11 mouse cellular contexts compared by ENCODE assay signal in genomic region chr10:62804106-62804505, GRCm38 (mm10). TPM values are rescaled to one million over a fixed set of nuclear protein-coding genes. Genes with fewer than 3 reads are reported as not detected.
DNase-seq lines count a peak whose midpoint lies in the region; ATAC-seq and TF ChIP-seq lines count a peak whose summit lies in the region.
"Had no signal": no experiment of that assay in that cellular context is flagged by ENCODE, and none has a peak within 500 bp of the region (broad histone marks: within the 10 kb centered on the region; RNA-seq: fewer than 3 reads in every experiment).

No protein-coding gene starts in this region.

- H3K9me3 ChIP-seq in liver, postnatal 0 days (ENCODE audit: low read length): no peaks in the 10 kb centered on the region
- no peaks in the 10 kb centered on the region for H3K9me3 ChIP-seq in liver, embryonic 11.5 days (ENCODE audit: control insufficient read depth, low read length)
- no peaks in the 10 kb centered on the region for H3K9me3 ChIP-seq in MEL (replicated peaks; ENCODE audit: insufficient read depth, low read length)

- TF ChIP-seq EP300 in liver, postnatal 0 days (IDR thresholded peaks at IDR 0.05; ENCODE audit: low read depth): no peak
- no peak for TF ChIP-seq EP300 in MEL (IDR thresholded peaks at IDR 0.05; ENCODE audit: low read depth in 1 of 2, low read length in 2 of 2)

- WGBS in liver, postnatal 0 days (ENCODE audit: insufficient replicate concordance): 67% methylated on average over 2 of the region's 2 CpGs
- WGBS in liver, embryonic 11.5 days: 66% methylated on average over 2 of the region's 2 CpGs

- H3K36me3 ChIP-seq in liver, postnatal 0 days (replicated peaks; ENCODE audit: insufficient read depth, low read length): no peaks in the 10 kb centered on the region
- H3K36me3 ChIP-seq in liver, embryonic 11.5 days (ENCODE audit: control insufficient read depth, insufficient read depth, low read length): no peaks in the 10 kb centered on the region
- H3K36me3 ChIP-seq in MEL (ENCODE audit: control insufficient read depth in 1 of 2, insufficient read depth in 2 of 2, low read length in 2 of 2): no peaks in the 10 kb centered on the region; a peak in 1 of 4 replicates

- H3K79me2 ChIP-seq in MEL (ENCODE audit: control insufficient read depth, insufficient read depth, low read length, poor library complexity): no peaks in the 10 kb centered on the region

- no peak overlapping the region for H3K4me3 ChIP-seq in liver, postnatal 0 days (ENCODE audit: low read depth, low read length)
- H3K4me3 ChIP-seq in liver, embryonic 11.5 days (ENCODE audit: low read depth, low read length): no peak overlapping the region
- H3K4me3 ChIP-seq in MEL (ENCODE audit: control insufficient read depth in 1 of 2, insufficient read depth in 1 of 2, low read depth in 2 of 2, low read length in 2 of 2): no peak overlapping the region

- peak; percentile 59 for TF ChIP-seq CTCF in liver, postnatal 0 days (IDR thresholded peaks at IDR 0.05; ENCODE audit: low read depth)
- TF ChIP-seq CTCF in MEL (IDR thresholded peaks at IDR 0.05 in 2 of 3, conservative IDR thresholded peaks at IDR 0.05 in 1 of 3; ENCODE audit: control insufficient read depth in 1 of 3, insufficient read depth in 1 of 3, low read depth in 2 of 3, low read length in 3 of 3, poor library complexity in 1 of 3, severe bottlenecking in 1 of 3): peak; percentile 43 to 59 (median 51); a peak in 5 of 6 replicates

- no peak for ATAC-seq in CD4-positive, CD25-positive, alpha-beta regulatory T cell, adult 4 months
- ATAC-seq in liver, postnatal 0 days: no peak
- no peak for ATAC-seq in liver, embryonic 11.5 days (replicated peaks; ENCODE audit: low FRiP score)
- ATAC-seq in megakaryocyte, adult 5-6 weeks (ENCODE audit: poor library complexity, severe bottlenecking): peak; percentile 40; the same call in 1 of the 2 replicates

- H3K4me1 ChIP-seq in liver, postnatal 0 days (ENCODE audit: insufficient read depth): no peaks in the 10 kb centered on the region
- H3K4me1 ChIP-seq in liver, embryonic 11.5 days (replicated peaks; ENCODE audit: control insufficient read depth, insufficient read depth, low read length): no peaks in the 10 kb centered on the region
- H3K4me1 ChIP-seq in MEL (ENCODE audit: control insufficient read depth in 1 of 2, insufficient read depth in 2 of 2, low read length in 2 of 2): no peaks in the 10 kb centered on the region; a peak in 1 of 4 replicates

- no peak overlapping the region for H3K27ac ChIP-seq in liver, postnatal 0 days (ENCODE audit: low read depth)
- H3K27ac ChIP-seq in liver, embryonic 11.5 days (ENCODE audit: low read depth, low read length): no peak overlapping the region
- H3K27ac ChIP-seq in MEL (ENCODE audit: control insufficient read depth, low read depth, low read length): no peak overlapping the region

- no peak overlapping the region for H3K9ac ChIP-seq in liver, postnatal 0 days (replicated peaks)
- no peak overlapping the region for H3K9ac ChIP-seq in liver, embryonic 11.5 days (ENCODE audit: low read depth, low read length)
- H3K9ac ChIP-seq in MEL (ENCODE audit: control insufficient read depth, low read depth, low read length, poor library complexity, severe bottlenecking): no peak overlapping the region

- TF ChIP-seq POLR2A in MEL (IDR thresholded peaks at IDR 0.05; ENCODE audit: control insufficient read depth in 1 of 2, insufficient read depth in 1 of 2, low read depth in 1 of 2, low read length in 2 of 2, poor library complexity in 1 of 2): no peak

- peak; percentile 25 for TF ChIP-seq RAD21 in MEL (IDR thresholded peaks at IDR 0.05; ENCODE audit: low read depth, low read length)

- H3K27me3 ChIP-seq in liver, postnatal 0 days (ENCODE audit: insufficient read depth, low read length): no peaks in the 10 kb centered on the region
- H3K27me3 ChIP-seq in liver, embryonic 11.5 days (replicated peaks; ENCODE audit: control insufficient read depth, insufficient read depth, low read length): no peaks in the 10 kb centered on the region
- H3K27me3 ChIP-seq in MEL (ENCODE audit: control insufficient read depth in 1 of 2, insufficient read depth in 2 of 2, low read length in 2 of 2): peaks cover 3 to 5% of the 10 kb centered on the region in 2 experiments

- no peak overlapping the region for H3K4me2 ChIP-seq in liver, postnatal 0 days (ENCODE audit: low read depth, low read length)
- no peak overlapping the region for H3K4me2 ChIP-seq in liver, embryonic 11.5 days

- DNase-seq in CD4-positive, CD25-positive, alpha-beta regulatory T cell, adult 2 months (ENCODE audit: low read depth, low spot score): peak; percentile 49
- no peak for DNase-seq in liver, postnatal 0 days
- DNase-seq in liver, embryonic 11.5 days (ENCODE audit: low spot score): no peak
- DNase-seq in MEL (ENCODE audit: low read depth, low spot score): peak; percentile 54
- DNase-seq in frontal cortex, postnatal 36 days (ENCODE audit: low spot score in 2 of 2): no peak
- DNase-seq in right cerebral cortex, postnatal 4 days: no peak
- DNase-seq: adrenal gland, postnatal 10 days; cerebellum, postnatal 14 days; lung, postnatal 14 days had no signal

TF ChIP-seq in MEL, 35 proteins besides CTCF, POLR2A, EP300 and RAD21:
- TF ChIP-seq TCF12 (IDR thresholded peaks at IDR 0.05; ENCODE audit: low read depth, low read length) (no peak), SMC3 (IDR thresholded peaks at IDR 0.05; ENCODE audit: low read depth, low read length) (peak; percentile 61), ZKSCAN1 (IDR thresholded peaks at IDR 0.05; ENCODE audit: low read depth, low read length) (no peak), KAT2A (conservative IDR thresholded peaks at IDR 0.05; ENCODE audit: low read depth, low read length) (no peak)

RNA-seq across cellular contexts. Expression of gene Ccar1, which starts 12.0 kb away (rescaled TPM):
- 100 to 1,000 TPM; 113 to 124 TPM for polyA plus RNA-seq in CD4-positive, CD25-positive, alpha-beta regulatory T cell, adult 4 months (2017; shearing (Covaris generic))
- 35.3 and 35.5 TPM in 2 replicates for polyA plus RNA-seq in liver, postnatal 0 days (2015; fragmentation: Nextera tagmentation; extraction: Ambion mirVana)
- polyA plus RNA-seq in liver, embryonic 11.5 days (2014; fragmentation: Nextera tagmentation; extraction: Ambion mirVana): 116 and 123 TPM in 2 replicates
- total RNA-seq in MEL (2012; rRNA removed): 41.5 and 46.4 TPM in 2 replicates
- 10 to 100 TPM; 65.4 to 66.8 TPM for polyA plus RNA-seq in MEL (2012; ENCODE audit: insufficient read depth in 1 of 2, insufficient read length in 2 of 2, low read depth in 1 of 2, low replicate concordance in 2 of 2, missing spikeins in 1 of 2)
- 86.7 and 88.1 TPM in 2 replicates for total RNA-seq in megakaryocyte, adult 5-6 weeks (2015)
- total RNA-seq in megakaryocyte, adult 5-6 weeks (2017): 82.6 and 111 TPM in 2 replicates

Comparison
In these comparisons a context has a peak if more than half of its experiments do, and no peak if none do; other contexts are left out.
1. DNase-seq: peak in CD4-positive, CD25-positive, alpha-beta regulatory T cell, adult 2 months (single experiment) and MEL (single experiment); none in liver, postnatal 0 days (single experiment), liver, embryonic 11.5 days (single experiment), frontal cortex, postnatal 36 days (0 of 2) and right cerebral cortex, postnatal 4 days (single experiment).